Mouse (Mus musculus) cerebellum, postnatal 4 days (tissue): ENCODE measurements around the gene Gtsf1l.

Experiments used
- DNase-seq, 2 experiments: peaks; one replicate each; pipeline ENCODE4 v3.0.0; 2022; ENCODE audit warnings: low spot score in 2 of 2, mixed read lengths in 1 of 2

The Gtsf1l gene

DNA sequence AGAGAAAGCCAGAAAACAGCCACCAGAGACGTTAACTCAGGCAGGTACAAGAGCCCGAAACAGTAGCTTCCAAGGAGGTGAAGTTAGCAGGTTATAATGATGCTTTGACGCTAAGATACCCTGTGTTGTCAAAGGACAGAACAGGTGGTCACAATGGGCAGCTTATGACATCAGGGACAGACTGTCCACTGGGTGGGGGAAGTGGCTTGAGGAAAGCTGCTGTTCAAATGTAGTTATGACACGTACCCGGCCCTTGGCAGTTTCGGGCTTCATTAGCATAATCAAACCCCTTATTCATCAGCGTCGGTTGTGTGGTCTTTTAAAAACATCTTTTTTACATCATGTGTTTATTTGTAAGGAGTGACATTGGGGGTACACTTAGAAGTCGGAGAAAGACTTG, at the start of gene Gtsf1l:
Gene Gtsf1l (minus strand): TSS at position 128 of the 400 bp plus-strand sequence.
- no peak for DNase-seq

DNA sequence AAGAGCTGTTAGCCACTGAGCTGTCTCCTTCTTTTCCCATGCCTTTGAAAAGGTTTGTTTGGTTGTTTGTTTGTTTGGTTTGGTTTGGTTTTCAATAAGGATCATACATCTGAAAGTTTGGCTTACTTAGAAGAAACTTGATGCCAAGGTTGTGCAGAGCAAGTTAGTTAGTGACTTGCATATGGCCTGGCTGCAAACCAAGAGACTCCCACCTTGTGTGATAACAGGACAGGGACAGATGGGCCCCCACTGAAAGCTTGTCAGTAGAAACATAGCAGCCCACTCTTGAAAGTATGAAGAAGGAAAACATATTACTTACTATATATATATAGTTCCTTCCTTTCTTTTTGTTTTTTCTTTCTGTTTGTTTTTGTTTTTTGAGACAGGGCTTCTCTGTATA, 49.3 kb upstream of the Gtsf1l start:
- no peak for DNase-seq

DNA sequence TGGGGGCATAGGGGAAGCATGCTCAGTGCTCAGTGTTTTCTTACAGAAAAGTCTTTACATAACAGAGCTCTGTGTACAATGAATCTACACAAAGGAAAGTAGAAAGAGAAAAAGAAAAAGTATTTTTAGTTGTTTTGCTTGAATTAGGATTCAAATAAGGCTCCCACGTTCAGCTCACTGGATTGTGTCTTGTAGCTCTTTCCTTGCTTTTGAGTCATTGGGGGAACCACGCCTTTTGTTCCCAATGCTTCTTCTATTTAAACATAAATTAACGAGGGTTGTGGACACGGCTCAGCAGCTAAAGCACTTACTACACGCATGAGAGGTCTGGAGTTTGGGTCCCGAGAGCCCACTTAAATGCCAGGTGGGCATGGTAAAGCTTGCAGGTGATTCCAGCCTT, 48.3 kb upstream of the Gtsf1l start:
- no peak for DNase-seq

DNA sequence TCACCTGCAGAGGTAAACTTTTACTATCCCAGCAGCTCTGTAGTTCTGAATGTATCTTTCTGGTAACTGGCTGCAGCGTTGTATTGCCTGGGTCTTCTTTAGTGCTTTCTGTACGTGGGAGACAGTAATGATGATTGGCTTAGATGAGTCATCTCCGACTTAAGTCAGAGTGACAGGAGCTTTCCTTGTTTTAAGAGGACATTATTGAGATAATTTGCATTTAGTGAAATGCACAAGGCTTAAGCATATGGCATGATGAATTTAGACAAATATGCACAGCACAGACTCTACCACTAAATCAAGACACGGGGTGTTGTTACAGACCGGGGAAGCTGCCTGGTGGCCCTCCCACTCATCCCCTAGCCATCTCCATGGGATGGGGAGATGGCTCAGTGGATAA, 44.7 kb upstream of the Gtsf1l start:
- no peak for DNase-seq

DNA sequence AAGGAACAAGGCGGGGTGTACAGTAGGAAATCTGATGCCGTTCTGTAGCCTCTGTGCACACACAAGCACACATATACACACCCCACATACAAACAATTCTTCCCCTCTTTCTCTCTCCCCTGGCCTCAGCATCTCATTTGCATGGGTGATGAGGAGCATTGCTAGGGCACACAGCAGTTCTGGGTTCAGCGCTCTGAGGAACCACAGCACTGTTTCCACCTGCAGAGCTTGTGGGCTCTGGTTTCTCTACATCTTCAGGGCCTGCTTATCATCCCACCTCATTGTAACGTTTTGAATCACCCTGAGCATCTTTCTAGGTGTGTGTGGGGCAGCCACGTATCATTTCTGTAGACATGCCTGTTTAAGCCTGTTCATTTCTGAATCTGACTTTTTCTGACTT, 43.2 kb upstream of the Gtsf1l start:
- DNase-seq: no peak

DNA sequence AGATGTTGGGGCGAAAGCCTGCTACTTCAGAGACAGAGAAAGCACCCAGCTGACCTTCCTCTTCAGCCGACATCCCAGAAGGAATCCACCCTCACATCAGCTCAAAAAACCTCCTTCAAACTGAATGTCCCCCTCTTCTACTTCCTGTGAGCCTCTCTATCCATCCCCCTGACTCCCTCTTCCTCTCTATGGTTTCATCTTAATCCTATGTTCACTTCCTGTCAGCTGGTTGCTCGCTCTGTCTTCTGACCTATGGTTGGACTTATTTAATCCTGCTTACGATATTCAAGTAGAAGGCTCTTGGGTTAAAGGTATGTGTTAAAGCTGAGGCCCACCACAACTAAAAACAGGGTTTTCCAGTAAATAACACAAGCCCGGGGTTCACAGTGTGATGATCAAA, 35.8 kb upstream of the Gtsf1l start:
- no peak for DNase-seq

DNA sequence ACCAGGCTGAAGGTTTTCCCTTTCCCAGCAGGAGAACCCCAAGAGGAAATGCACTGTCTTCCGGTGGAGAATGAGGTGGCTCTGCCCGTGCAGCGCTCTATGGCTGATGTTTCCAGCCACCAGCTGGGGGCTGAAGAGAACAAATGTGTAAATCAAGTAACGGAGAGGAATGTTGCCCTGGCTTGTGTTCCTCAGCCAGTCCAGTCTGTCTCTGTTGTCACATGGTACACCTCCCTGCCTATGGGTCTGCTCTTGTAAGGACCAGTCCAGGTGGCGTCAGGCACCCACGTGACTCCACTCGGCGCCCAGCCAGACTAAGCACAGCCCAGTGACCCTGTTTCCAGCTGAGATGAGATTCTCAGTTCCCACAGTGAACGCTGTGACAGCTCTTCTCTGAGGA, 34.7 kb upstream of the Gtsf1l start:
- DNase-seq: peak in 1 of 2 experiments; percentile 70

DNA sequence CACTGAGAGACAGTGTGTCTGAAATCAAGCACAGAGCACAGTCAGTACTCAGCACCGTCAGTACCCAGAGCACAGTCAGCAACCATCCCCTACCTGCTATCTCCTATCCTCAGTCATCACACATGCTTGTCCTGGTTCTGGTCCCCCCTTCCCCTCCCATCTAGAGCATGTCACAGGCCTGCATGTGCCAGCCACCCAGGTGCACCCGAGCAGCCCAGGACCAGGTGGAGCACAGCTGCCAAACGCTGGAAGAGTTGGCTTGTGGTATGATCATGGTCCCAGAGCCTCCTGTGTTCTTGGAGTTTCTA, 33.7 kb upstream of the Gtsf1l start:
- no peak for DNase-seq

DNA sequence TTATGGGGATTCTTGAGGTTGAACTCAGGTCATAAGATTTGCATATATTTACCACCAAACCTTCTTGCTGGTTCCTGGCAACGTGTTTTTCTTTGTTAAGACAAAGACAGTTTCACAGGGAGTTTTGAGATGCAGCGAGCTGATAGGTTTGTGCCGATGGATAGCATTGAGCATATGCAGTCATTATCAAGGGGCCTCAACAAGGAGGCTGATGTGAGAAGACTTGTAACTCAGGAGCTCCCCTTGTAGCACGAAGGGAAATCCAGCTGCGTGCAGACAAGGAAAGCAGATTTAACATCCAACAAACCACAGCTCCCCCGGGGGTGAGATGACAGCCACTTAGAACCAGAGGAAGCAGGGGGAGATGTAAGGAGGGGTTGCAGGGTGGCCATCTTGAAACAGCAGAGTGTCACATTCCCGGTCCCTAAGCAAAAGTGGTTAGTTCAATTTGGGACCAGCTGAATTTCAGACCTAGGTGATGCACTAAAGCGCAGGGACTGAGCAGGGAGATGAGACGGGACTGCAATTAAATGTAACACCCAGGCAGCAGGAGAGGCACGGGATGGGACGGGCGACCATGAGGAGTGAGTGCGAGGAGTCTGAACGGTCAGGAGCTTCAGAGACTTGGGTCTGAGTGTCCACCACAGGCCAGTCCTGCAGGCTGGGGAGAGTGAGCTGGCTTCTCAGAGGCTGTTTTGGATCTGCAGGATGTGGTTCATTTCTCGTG, 33.1 kb upstream of the Gtsf1l start:
- no peak for DNase-seq

DNA sequence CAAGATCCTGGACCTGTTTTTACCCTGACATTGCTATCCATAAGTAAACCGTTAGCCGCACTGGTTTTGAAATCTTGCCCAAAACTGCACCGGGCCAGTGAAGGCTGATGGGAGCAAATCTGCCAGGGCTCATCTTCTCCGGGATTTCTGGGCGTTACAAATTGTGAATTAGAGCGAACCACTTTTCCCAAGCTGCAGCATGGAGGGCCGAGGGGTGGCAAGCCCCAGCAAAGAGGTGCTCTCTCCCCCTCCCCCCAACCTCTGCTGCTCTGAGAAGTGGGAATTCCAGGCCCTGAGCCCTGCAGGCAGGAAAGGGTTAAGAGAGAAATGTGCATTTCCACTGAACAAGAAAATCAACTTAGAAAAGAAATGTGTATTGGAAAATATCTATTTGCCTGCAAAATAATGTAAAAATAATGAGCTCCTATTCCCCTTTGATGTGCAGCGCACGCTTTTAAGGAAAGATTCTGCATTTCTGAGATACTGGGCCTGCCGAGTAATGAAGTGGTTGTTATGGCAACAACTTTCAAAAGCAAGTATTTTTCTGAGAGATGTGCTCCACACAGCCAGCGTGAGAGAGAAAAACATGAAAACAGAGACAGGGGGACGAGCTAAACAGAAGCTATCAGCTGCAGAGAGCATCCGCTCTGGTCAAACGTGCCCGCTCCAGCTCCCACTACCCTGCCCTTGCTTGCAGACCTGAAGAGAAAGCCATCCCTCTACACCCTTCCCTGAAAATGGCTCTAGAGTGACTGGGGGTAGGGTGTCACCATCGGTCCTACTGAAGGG, 24.0 kb upstream of the Gtsf1l start:
- no peak for DNase-seq

DNA sequence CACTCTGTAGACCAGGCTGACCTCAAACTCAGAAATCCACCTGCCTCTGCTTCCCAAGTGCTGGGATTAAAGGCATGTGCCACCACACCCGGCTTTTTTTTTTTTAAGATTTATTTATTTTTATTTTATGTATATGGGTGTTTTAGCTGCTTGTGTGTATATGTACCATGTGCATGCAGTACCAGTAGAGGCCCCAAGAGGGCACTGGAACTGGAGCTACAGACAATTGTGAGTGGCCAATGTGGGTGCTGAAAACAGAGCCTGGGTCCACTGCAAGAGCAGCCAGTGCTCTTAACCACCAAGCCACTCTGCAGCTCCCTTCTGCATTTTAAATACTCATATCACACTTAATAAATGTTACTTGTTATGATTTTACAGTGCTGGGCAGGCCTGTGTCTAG, 23.1 kb upstream of the Gtsf1l start:
- no peak for DNase-seq

DNA sequence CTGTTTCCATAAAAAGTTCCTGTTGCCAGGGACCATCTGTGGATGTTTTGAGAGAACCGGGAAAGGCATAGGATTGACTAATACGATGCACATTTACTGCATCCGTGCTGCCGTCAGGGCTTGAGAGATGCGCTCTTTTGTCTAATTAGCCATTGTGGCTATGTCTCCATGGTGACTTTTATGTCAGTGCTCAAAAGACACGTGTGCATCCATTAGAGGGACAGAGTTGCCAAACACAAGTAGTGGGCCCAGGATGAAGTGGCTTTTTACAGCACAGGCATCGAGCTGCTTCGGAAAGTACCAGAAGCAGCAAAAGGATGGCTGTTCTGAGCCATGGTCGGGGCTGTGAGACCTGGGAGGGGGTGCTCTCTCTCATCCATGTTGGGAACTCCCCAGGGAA, 20.7 kb upstream of the Gtsf1l start:
- no peak for DNase-seq

DNA sequence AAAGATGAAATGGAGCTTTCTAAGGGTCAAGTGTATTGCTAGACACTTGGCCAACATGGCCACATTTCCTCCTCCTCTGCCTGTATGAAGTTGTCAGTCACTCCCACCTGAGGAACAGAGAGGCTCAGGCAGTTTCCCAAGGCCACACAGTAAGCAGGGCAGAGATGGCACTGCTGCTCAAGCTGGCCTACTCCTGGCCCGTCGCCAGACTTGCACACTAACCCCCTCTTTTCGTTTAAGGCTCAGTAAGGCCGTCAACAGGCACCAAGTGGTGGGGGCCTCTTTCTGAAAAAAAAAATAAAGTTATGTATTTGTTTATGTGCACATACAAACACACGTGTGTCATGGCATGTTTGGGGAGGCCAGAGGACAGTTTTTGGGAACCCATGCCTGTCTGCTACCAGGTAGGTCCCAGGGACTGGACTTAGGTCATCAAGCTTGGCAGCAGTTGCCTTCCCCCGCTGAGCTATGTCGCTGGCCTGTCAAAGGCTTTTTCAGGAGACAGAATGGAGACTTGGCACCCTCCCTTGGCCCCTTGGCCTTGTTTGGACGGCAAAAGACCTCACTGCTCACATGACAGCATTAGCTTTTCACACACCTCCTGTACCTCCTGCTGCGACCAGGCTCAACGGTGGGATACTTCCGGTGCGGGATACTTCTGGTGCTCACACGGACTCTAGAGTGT, 16.6 kb upstream of the Gtsf1l start:
- no peak for DNase-seq

DNA sequence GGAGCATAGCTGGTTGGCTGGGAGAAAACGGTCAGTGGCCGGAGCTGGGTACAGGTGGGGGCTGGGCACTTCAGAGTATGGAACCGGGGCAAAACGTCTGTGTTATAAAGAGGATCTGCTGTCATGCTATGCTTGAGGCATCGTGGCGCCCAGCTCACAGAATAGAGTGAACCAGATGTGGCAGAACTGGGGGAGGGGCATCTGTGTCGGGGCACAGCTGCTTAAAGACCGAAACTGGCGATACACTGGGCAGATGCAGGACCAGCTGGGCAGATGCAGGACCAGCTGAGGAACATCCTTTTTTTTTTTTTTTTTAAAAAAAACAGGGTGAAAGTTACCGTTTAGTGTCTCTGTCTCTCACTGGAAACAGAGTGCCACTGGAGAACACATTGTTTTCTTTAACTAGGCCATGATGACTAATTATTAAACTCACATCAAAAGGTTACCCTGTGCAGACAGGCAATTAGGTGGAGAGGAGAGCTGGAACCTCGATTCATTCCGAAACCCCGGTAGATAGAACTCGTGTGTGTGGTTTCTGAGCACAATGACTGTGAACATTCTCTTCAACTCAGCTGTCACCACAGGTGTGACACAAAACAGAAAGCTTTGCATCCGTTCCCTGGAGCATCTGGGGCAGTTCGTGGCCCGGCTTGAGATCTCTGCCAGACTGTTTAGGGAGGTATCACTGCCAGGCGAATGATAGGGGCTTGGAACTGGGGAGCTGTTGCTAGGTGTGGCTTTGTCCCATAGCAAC, 15.4 kb upstream of the Gtsf1l start:
- no peak for DNase-seq

DNA sequence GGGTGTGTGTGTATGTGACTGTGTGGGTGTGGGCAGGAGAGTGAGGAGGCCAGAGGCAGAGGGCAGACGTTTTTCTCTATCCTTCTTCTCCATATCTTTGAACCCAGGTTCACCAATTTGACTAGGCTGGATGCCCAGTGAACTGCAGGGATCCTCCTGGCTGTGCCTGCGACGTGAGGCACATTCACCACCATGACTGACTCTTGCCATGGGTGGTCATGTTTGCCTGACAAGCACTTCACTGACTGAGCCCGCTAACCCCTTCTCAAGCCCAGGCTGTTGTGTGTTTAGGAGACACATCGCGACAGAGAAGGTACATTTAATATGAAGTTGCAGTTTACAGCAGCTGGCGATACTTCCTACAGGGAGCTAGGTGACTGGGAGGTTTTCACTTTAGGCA, 14.6 kb upstream of the Gtsf1l start:
- no peak for DNase-seq

DNA sequence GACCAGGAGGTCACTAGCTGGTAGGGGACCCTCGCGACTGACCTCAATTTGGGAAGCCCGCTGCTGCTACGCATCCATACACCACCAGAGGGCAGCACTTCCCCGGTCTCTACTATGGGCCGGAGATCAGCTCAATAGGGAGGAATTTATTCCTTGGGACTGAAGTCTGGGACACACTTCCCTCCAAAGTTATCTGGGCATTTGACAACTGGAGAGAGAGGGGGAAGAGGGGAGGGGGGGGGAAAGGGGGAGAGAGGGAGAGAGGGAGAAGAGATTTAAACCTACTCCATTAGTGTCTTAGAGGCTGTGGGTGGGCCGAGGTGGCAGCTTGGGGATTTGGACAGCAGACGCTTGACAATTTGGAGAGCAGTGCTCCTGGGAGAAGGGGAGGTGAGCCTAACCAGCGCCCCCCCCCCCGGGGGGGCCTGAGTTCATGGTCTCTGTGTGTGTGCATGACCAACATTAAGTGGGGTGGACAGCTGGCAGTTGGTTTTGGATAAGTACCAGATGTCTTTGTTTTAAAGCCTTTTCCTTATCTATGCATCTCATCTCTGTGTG, 14.1 kb upstream of the Gtsf1l start:
- peak; percentile 80 to 88 for DNase-seq

DNA sequence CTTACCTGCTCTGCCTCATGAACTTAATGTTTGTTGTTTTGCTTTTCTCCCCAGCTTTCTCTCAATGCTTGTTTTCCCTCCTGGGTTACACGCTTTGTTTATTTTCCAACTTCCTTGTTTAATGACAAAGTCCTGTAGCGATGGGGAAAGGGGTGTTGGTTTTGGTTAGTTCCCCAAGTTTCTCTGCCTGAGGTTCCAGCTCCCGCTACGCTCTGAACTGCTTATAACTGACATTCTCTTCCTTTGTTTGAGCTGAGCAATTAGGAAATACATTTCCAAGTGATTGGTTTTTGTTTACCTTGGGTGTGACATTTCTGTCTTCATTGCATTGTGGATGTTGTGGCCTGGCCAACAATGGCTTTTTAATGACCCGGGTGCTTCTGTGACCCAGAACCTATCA, 12.9 kb upstream of the Gtsf1l start:
- no peak for DNase-seq

DNA sequence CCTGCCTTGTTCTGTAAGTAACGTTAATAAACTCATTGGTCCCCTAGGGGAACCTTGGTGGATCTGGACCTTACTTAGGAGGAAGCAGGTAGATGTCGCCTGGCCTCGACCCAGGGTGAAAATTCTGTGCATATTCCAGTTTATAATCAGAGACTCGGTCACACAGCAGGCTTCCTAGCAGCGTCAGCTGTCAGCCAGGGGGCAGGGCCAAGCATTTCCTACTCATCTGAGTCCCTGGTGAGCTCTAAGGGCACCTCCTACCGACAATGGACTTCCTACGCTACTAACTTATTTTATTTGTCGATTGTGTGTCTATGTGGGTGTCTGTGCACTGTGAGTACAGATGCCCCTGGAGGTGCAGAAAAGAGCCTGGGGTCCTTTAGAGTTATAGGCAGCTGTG, 12.3 kb upstream of the Gtsf1l start:
- no peak for DNase-seq

DNA sequence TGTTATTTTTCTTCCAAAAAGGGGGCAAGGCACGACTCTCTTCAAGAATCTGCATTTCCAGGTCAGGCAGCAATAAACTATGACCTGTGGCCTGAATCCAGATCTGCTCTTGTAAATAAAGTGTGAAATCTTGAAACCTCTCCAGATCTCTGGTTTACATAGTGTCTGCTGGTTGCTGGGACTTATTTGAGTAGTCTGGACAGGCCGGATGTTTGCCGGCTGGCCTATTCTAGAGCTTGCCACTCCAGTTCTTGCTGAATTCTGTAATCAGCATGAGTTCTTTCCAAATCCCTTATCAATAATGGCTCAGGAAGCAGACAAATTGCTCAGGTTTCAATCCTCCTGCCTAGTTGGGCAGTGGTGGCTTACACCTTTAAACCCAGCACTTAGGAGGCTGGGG, 8.1 kb upstream of the Gtsf1l start:
- no peak for DNase-seq

DNA sequence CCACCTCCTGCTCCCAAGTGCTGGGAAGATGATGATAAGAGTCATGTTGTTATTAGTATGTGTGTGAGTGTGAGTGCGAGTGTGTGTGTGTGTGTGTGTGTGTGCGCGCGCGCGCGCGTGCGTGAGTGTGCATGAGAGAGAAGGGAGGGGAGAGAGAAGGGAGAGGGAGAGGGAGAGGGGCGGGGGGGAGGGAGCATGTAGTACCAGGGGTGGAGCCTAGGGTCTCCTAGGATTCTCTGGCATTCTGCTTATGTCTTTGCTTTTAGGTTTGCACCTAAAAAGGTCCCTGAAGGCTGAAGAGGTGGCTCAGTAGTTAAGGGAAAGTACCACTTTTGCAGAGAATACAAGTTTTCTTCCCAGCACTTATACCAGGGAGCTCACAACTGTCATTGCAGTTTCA, 7.3 kb upstream of the Gtsf1l start:
- DNase-seq: no peak

DNA sequence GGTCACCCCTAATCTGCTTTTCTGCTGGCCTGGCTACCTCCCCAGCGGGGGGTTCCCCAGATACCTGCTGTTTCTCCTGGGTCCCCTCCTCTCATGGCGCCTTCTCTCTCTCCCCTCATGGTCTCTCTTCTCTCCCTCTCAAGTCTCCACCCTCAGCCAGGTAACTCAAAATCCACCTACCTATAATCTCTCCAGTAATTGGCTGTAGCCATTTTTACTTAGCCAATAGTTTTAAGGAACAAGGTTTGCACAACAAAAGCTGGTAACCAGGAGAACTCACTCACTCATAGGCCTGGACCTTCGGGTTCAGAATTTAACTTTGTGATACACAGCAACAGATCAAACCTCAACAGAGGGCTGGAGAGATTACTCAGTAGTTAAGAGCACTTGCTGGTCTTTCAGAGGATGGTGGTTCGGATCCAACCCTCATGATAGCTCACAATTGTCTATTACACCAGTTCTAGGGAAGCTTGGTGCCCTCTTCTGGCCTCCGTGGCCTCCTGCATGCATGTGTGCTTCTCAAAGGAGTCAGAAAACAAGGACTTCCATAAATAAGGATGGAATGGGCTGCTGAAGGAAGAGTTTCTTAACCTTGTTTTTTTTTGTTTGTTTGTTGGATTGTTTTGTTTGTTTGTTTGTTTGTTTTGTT, 1.9 kb upstream of the Gtsf1l start:
- DNase-seq: no peak

DNA sequence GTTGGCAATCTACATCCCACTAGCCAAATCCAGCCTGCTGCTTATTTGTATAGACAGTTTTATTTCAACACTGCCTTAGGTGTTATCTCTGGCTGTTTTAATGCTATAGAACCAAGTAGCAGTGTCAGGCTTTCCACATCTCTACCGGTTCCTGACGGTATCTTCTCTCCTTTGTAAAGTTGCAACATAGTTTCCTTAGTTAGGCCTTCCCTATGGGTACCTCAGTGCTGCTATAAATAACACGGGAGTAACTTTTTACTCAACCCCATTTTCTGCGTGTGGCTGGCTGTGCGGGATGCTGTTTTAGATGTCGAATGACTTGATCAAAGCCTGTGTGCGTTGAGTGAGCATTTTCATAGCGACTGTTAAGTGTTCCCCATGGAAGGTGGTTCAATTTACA, 1.1 kb downstream of the Gtsf1l start:
- no peak for DNase-seq
